Mouse (Mus musculus): ENCODE data around the gene Ebf1.

The Ebf1 gene

GRCm38 (mm10) chr11:44784255-44785029 lies 167.3 kb downstream of the Ebf1 start:
- DNase-seq (ENCODE audit: low spot score) = no peak

- DNase-seq (ENCODE audit: low spot score) = no peak
Observed at GRCm38 (mm10) chr11:44785063-44785462, 167.9 kb downstream of the Ebf1 start.

DNA sequence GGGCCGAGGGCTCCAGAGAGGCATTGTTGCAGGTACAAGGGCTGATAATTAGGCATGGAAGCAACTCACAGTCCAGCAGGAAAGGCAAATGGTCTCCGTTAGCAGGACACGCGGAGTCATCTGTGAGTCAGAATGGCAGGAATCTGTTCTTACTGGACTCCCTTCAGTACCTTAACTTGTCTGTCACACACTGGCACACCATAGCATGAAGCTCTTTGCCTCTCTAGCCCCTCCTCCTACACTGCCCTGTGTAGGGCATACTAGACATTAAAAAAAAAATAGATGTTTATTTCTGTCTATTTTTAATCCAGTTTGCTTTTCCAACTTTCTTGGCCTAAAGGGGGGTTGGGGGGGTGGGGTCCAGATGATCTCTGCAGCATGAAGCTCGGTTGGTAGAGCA lies 168.4 kb downstream of the Ebf1 start:
- no peak for DNase-seq (ENCODE audit: low spot score)

GRCm38 (mm10) chr11:44788003-44788402 lies 170.9 kb downstream of the Ebf1 start:
- DNase-seq (ENCODE audit: low spot score) = no peak

GRCm38 (mm10) chr11:44792816-44793215 lies 175.7 kb downstream of the Ebf1 start:
- DNase-seq (ENCODE audit: low spot score) = no peak

DNA sequence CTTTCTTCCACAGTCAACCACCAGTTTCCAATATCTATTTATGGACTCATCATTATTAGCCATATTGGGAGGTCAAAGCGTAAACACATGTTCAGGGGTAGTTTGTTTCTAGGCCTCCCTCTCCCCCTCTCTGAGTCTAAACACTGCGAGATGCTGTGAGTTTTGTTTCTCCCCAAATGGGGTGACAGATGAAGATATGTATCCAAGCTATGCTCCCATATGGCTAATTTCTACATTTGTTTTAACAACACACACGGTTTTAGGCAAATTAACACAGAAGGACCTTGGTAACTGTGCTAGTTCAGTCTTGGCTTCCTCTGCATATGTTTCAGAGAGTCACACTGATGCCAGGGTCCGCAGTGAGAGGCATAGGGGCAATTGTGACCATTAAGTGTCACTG lies 177.8 kb downstream of the Ebf1 start:
- no peak for DNase-seq (ENCODE audit: low spot score)

DNA sequence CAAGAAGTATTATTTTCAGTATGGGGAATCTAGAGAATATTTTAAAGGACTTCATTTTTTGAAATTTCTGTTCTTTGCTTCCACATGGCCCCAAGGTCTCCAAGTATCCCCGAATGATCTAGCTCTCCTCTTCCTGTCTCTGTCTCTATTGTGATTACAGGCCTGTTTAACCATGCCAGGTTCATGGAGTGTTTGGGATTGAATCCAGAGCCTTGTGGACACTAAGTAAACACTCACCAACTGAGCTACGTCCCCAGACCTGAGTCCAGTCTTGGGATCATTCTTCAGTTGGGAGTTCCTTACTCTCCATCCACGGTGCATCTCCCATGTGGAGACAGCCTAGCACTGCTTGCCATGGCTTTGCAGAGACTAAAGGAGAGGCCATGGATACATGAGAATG lies 178.7 kb downstream of the Ebf1 start:
- DNase-seq (ENCODE audit: low spot score) = no peak

DNA sequence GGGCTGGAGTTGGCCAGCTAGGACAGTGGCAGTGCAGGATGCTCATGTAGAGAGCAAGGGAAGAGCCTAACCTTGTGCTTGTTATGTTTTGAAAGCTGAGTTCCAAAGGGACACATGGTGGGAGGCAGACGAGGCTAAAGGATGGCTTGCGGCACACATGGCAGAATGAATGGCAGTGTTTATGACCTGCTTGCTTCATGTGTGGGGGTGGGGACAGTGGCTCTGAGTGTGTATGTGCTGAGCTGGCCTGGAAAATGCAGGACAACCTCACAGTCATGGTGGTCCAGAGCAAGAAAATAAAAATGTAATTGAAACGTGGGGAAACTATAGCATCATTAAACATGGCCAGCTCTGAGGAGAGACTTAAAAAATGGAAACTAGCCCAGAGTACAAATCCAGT lies 181.2 kb downstream of the Ebf1 start:
- DNase-seq (ENCODE audit: low spot score) = no peak

DNA sequence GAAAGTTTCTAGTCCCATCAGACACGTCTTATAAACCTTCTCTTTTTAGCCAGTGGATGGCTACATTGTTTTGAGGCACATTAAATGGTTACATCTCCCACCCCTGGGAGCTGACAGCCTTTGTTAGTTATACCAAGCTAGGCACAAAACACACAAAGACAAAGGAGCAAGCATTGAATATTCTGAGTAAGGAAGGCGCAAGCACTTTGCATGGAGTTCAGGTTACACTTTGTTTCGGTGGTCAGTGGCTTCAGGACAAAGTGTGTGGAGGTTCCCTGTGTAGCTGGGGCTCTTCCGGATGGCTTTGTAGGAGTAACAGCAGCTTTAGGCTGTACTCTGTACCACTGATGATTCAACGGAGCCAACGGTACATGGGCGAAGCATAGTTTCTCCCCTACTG lies 186.9 kb downstream of the Ebf1 start:
- no peak for DNase-seq (ENCODE audit: low spot score)

DNA sequence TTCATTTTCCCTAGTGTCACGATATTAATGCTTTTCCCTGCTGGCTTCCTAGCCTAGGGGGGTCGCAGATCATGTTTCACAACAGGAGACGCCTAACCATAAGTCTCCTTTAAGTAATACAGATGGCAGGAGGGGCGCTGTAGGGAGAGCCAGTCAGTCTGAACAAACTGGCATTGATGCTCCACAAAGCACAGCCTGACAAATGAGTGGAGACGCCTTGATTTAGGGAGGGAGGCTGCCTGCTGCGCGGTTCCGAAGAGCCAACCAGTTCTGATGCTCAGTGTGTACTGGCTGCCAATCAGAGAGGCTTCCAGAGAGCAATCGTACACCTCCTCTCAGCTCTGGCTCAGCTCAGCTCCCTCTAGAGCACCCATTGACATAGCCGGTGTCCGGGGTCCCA lies 189.5 kb downstream of the Ebf1 start:
- DNase-seq (ENCODE audit: low spot score) = no peak

DNA sequence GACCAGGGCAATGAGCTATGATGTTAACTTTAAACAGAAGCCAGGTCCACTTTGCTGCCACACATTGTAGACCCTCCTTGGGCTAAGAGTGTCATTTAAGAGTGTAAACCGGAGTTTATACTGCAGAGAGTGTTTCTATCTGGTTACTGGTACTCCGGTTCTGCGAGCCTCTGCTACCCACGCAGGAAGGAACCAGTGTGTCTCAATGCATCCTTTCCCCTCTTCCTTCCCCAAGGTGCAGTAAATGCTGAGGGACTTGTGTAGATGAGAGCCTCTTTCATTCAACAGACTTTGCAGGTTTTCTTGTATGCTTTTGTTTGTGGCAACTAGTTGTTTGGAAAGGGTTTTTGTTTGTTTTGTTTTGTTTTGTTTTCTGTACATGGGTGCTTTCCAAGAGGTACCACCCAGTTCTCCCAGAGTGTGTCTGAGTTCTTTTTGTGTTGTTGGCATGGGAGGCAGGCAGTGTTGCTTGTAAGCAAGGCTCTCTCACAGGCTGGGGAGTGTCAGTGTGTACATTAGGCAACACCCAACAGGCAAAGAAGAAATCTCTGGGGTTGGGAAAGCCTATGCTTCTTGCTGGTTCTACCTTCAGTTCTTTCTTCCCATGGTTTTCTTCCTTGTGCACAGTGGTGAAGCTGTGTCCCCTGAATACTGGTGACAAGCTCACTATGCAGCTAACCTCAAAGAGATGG lies 191.9 kb downstream of the Ebf1 start:
- DNase-seq (ENCODE audit: low spot score) = no peak

GRCm38 (mm10) chr11:44811007-44811406 lies 193.9 kb downstream of the Ebf1 start:
- no peak for DNase-seq (ENCODE audit: low spot score)

GRCm38 (mm10) chr11:44812193-44812746 lies 195.2 kb downstream of the Ebf1 start:
- DNase-seq (ENCODE audit: low spot score) = no peak

DNA sequence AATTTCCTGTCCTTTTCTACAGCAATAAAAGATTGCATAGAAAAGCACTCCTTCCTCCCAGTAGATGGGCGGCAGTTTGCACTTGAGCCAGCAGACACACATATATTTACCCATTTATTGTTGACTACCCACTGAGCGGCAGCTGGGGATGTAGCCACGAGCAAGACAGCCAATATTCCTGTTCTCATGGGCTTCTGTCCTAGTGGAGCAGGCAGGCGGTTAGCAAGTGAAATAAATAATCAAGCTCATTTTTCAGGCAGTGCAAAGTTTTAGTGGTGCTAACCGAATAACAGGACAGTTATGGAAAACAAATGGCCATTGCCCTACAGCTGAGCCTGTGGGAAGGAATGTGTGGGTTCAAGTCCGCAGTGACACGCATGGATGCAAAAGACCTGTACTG lies 196.4 kb downstream of the Ebf1 start:
- DNase-seq (ENCODE audit: low spot score) = no peak

DNA sequence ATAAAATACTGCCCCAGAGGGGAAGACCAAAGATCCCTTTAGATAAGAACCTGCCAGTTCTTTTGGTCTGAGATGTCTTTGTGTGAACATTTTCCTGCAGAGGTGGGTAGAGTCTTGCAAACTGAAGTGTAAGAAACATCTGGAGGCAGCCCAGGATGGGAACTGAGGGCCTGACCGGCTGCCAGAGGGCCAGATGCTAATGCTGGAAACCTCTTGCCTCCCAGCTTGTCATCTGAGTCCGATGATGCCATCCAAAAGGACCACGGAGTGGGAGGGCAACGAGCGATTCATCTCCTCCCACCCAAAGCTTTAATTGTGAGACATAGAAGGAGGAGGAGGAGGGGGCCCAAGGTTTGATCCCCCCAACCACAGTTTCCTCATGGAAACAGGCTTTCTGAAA lies 197.7 kb downstream of the Ebf1 start:
- DNase-seq (ENCODE audit: low spot score) = no peak

DNA sequence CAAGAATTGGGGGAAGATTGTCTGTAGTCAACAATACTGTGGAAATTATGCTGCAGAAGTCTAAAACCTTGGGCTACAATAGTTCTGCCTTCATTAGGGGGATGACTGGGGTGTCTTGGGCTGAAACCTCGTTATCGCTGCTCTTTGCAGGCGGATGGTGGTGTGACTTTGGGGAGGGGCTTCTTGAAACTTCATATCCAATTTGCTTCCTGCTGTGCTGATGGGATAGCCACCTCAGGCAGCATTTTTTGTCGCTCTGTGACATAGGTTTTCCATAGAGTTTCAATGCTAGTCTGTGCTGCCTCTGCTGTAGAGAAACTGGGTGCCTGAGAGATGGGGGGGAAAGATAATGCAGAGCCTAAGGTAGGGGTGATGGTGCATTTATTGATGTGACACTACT lies 198.9 kb downstream of the Ebf1 start:
- no peak for DNase-seq (ENCODE audit: low spot score)

- no peak for DNase-seq (ENCODE audit: low spot score)
Observed at GRCm38 (mm10) chr11:44822312-44822711, 205.2 kb downstream of the Ebf1 start.

DNA sequence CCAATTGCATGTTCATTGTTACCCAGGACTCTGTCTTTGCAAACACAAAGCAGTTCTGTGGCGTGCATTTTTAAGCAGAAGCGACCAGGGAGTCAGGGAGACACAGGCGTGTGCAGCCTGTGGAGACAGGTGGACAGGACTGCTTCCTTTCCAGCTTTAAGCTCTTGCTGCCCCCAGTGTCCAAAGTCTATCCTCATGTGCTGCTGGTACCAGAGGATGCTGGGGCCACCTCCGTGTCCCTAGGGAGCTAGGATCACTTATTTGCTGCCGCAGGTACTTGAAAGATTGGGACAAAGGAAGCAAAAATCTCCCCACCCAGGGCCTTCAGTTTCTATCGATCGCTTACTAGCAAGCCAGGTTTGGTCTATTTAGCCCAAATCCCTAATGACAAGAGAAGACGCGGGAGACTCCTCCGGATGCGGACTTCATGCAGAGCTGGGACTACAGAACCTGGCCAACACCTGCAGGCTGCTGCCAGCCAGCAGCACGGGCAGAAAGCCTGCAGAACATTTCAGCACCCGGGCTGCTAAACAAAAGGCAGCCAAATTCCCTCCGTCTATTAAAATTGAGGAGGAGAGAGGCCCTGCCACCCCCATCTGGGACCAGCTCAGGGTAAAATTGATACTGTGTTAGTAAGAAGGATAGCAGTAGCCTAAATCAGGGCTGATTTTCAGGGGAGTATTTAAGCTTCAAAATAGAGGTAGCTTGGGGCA lies 215.3 kb downstream of the Ebf1 start:
- DNase-seq (ENCODE audit: low spot score) = no peak

GRCm38 (mm10) chr11:44832940-44833254 lies 215.8 kb downstream of the Ebf1 start:
- no peak for DNase-seq (ENCODE audit: low spot score)

GRCm38 (mm10) chr11:44833351-44833996 lies 216.4 kb downstream of the Ebf1 start:
- DNase-seq (ENCODE audit: low spot score) = no peak

DNA sequence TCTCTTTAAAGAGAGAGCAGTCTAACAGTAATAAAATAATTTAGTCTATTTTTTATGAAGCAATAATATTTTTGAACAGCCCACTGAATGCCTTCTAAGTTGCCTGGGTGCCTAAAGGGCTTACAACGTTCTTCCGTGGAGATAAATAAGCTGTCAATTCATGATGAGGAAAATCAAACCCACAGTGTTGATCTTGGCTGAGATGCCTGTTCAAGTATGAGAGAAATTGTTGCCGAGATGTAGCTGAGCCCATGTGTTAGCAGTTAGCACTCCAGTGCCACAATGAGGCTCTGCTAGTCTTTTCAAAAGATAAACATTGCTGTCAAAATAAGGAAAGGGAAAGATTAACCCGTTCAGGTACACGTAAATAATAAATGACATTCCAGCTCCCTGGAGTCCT lies 218.0 kb downstream of the Ebf1 start:
- no peak for DNase-seq (ENCODE audit: low spot score)

GRCm38 (mm10) chr11:44837592-44837991 lies 220.5 kb downstream of the Ebf1 start:
- no peak for DNase-seq (ENCODE audit: low spot score)
